Mouse (Mus musculus): ENCODE data around the gene Pid1.

Pid1 gene

DNA sequence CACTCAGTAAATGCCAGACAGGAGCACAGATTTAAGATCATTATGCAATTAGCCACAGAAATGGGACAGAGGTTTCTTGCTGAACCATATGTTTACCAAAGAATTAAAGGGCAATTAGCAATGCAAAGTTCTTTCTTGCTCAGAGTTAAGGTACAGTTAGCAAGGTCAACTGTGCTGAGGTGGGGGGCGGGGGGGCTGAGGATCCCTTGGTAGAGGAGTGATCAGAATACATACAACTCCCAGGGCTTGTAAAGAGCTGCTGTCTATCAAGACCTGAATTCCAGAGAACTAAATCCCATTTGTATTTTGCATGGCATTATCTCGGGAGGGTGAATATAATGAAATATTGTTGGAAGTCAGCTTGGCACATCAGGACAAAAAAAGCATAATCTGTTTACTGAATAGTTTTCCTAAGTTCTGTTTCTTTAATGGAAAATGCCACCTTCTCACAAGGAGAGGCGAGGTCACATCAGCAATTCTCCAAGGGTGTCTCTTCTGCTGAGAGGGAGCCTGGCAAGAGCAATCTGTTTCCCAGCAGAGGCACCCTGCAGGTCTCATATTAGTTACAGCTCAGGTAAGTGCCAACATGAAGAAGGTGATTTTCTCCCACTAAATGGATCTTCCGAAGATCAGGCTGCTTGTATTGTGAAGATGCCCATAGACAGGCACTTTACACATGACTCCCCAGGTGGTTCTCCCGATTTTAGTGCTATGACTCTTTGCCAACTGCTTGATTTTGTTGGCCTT lies 306.9 kb downstream of the Pid1 start:
- no peak for DNase-seq (ENCODE audit: low spot score in 2 of 2)

DNA sequence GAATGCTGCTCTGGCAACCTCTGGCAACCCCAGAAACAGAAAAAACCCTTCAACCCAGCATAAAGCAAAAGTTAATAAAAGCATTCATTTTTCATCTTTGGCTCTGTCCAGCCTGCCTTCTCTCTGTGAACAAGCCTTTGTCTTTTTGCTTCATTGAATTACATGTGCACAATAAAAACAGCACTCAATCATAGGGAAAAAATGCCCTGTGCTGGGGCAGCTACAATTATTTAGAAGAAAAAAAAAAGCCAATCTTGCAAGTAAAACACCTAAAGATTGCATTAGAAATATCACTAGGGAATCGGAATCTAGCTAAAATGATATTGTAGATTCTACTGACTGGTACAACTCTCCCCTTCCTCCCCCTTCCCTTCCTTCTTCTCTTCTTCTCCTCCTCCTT lies 307.7 kb downstream of the Pid1 start:
- no peak for DNase-seq (ENCODE audit: low spot score in 2 of 2)

- no peak for DNase-seq (ENCODE audit: low spot score in 2 of 2)
Measured at GRCm38 (mm10) chr1:84025746-84026145, 338.2 kb downstream of the Pid1 start.

DNA sequence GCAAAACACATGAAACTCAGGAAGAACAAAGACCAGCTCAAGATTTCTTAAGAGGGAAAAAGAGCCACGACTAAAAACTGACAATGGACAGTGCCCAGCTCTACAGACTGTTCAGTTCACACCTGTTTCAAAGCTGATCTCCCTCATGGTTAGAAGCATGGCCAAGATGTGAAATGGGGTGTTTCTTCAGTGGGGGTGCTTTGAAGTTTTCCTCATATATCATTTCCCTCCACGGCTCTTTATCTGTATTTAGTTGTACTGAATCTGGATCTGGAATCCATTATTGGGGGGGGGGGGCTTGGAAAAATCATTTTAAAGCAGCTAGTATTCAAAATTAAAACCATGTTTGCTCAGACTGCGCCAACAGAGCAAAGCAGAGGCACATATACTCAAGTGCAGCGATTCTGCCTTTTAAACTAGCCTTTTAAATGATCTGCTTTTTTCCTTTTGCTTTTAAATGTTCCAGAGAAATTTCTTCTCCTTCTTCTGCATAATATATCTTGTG lies 351.1 kb downstream of the Pid1 start:
- no peak for DNase-seq (ENCODE audit: low spot score in 2 of 2)

- DNase-seq (ENCODE audit: low spot score in 2 of 2): no peak
Measured at GRCm38 (mm10) chr1:84002630-84003029, 361.4 kb downstream of the Pid1 start.

Measured in spleen, postnatal 4 days (tissue).